Mouse (Mus musculus) intestine, embryonic 15.5 days (tissue): Measurements from ENCODE around the gene Exosc2. TPM values are rescaled to one million over a fixed set of nuclear protein-coding genes. Genes with fewer than 3 reads are reported as not detected.

Experiments used
- ATAC-seq: fragments of 200-750 bp; cut with Nextera tagmentation; 2 replicates; pipeline ENCODE4 v1.8.0; 2017; ENCODE audit warnings: moderate TSS enrichment, moderate library complexity
- H3K27ac ChIP-seq: fragments of 300-500 bp; sonication (generic); 2 replicates; pipeline ENCODE4 v1.5.1; 2015; ENCODE audit warnings: mild to moderate bottlenecking, inconsistent platforms
- H3K27me3 ChIP-seq: fragments of 300-500 bp; sonication (generic); replicated peaks from 2 replicates; pipeline ENCODE4 v1.6.1; 2015; ENCODE audit warnings: inconsistent platforms
- H3K36me3 ChIP-seq: fragments of 300-500 bp; sonication (generic); 2 replicates; pipeline ENCODE4 v1.6.1; 2015; ENCODE audit warnings: inconsistent platforms
- H3K4me1 ChIP-seq: fragments of 300-500 bp; sonication (generic); replicated peaks from 2 replicates; pipeline ENCODE4 v1.6.1; 2015; ENCODE audit warnings: inconsistent platforms
- H3K4me2 ChIP-seq: fragments of 300-500 bp; sonication (generic); replicated peaks from 2 replicates; pipeline ENCODE4 v1.6.1; 2015; ENCODE audit warnings: mild to moderate bottlenecking, inconsistent platforms
- H3K4me3 ChIP-seq: fragments of 300-500 bp; sonication (generic); replicated peaks from 2 replicates; pipeline ENCODE4 v1.5.1; 2015; ENCODE audit warnings: inconsistent platforms
- H3K9ac ChIP-seq: fragments of 300-500 bp; sonication (generic); 2 replicates; pipeline ENCODE4 v1.6.1; 2015; ENCODE audit warnings: inconsistent platforms
- H3K9me3 ChIP-seq: fragments of 300-500 bp; sonication (generic); 2 replicates; pipeline ENCODE4 v1.6.1; 2016; ENCODE audit warnings: inconsistent platforms
- WGBS: fragments of 180-500 bp; shearing (Covaris S2); methylation state at CpG from one replicate; pipeline ENCODE4 v1.1.7; 2015; 5-methylcytosine and 5-hydroxymethylcytosine counted together
- polyA plus RNA-seq: library from polyadenylated mRNA; unstranded; fragments of >200 nt; fragmentation: Nextera tagmentation; extraction: Ambion mirVana; gene quantifications from 2 replicates; pipeline ENCODE4 v1.2.1, GENCODE M21; 2015

Exosc2 gene
- polyA plus RNA-seq, 1 experiment from 2014 or later = 63.1 TPM

GRCm38 (mm10) chr2:31715985-31716384 lies 45.5 kb downstream of the Exosc2 start:
- Histone ChIP-seq H3K9me3 (no peaks in the 10 kb centered on the region), H3K9ac (no peak overlapping the region), H3K27me3 (no peaks in the 10 kb centered on the region), H3K27ac (no peak overlapping the region), H3K4me1 (0 out of 2 replicates have a peak, but pooled peaks cover 9% of the 10 kb centered on the region), H3K36me3 (no peaks in the 10 kb centered on the region), H3K4me2 (no peak overlapping the region), H3K4me3 (no peak overlapping the region)
- ATAC-seq = no peak
- WGBS = 91% methylated on average over 7 of the region's 7 CpGs

GRCm38 (mm10) chr2:31719202-31719880 lies 48.8 kb downstream of the Exosc2 start:
- H3K4me1 ChIP-seq = 0 out of 2 replicates have a peak, but pooled peaks cover 9% of the 10 kb centered on the region
- H3K27ac ChIP-seq = peak overlapping the region; percentile 86
- H3K4me2 ChIP-seq = peak overlapping the region; percentile 37
- no peak overlapping the region for H3K9ac ChIP-seq
- H3K27me3 ChIP-seq = no peaks in the 10 kb centered on the region
- H3K36me3 ChIP-seq = no peaks in the 10 kb centered on the region
- no peaks in the 10 kb centered on the region for H3K9me3 ChIP-seq
- ATAC-seq = peak; percentile 90
- 69% methylated on average over 6 of the region's 6 CpGs for WGBS
- no peak overlapping the region for H3K4me3 ChIP-seq

GRCm38 (mm10) chr2:31719944-31720343 lies 49.4 kb downstream of the Exosc2 start:
- Histone ChIP-seq H3K27me3 (no peaks in the 10 kb centered on the region), H3K36me3 (no peaks in the 10 kb centered on the region), H3K4me1 (0 out of 2 replicates have a peak, but pooled peaks cover 9% of the 10 kb centered on the region), H3K27ac (peak overlapping the region; percentile 86), H3K9me3 (no peaks in the 10 kb centered on the region), H3K9ac (no peak overlapping the region), H3K4me3 (no peak overlapping the region), H3K4me2 (peak overlapping the region; percentile 30; the same call in 1 of the 2 replicates)
- ATAC-seq = peak; percentile 76
- 75% methylated on average over 2 of the region's 2 CpGs for WGBS

DNA sequence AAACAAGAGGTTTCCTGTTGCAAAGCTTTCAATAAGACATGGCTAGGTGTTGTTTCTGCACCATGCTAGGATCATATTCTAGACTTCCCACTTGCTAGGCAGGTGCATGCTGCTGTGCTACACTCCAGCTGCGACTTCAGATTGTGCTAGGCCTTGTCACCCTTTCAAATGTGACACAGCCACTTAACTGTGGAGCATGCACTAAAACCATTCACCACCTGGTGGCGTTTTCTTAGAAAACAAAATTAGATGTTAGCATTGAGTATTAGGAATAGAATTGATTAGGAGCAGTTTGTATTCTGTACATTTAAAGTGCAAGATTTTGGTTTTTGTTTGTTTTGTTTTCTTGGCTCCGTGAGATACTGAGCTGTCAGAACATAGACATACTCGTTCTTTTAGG lies 50.3 kb downstream of the Exosc2 start:
- Histone ChIP-seq H3K4me3 (no peak overlapping the region), H3K4me2 (no peak overlapping the region), H3K4me1 (0 out of 2 replicates have a peak, but pooled peaks cover 9% of the 10 kb centered on the region), H3K9ac (no peak overlapping the region), H3K9me3 (no peaks in the 10 kb centered on the region), H3K27ac (no peak overlapping the region), H3K36me3 (no peaks in the 10 kb centered on the region), H3K27me3 (no peaks in the 10 kb centered on the region)
- ATAC-seq = no peak
- 68% methylated on average over 4 of the region's 4 CpGs for WGBS

GRCm38 (mm10) chr2:31724730-31725490 lies 54.4 kb downstream of the Exosc2 start:
- 0 out of 2 replicates have a peak, but pooled peaks cover 6% of the 10 kb centered on the region for H3K4me1 ChIP-seq
- H3K27me3 ChIP-seq = no peaks in the 10 kb centered on the region
- H3K9ac ChIP-seq = no peak overlapping the region
- no peak overlapping the region for H3K4me2 ChIP-seq
- H3K27ac ChIP-seq = no peak overlapping the region
- no peaks in the 10 kb centered on the region for H3K36me3 ChIP-seq
- 91% methylated on average over 7 of the region's 7 CpGs for WGBS
- H3K4me3 ChIP-seq = no peak overlapping the region
- no peak for ATAC-seq
- no peaks in the 10 kb centered on the region for H3K9me3 ChIP-seq

- no peak overlapping the region for H3K4me3 ChIP-seq
- no peak overlapping the region for H3K9ac ChIP-seq
- WGBS = 71% methylated on average over 9 of the region's 9 CpGs
- no peak overlapping the region for H3K4me2 ChIP-seq
- H3K27ac ChIP-seq = no peak overlapping the region
- H3K9me3 ChIP-seq = no peaks in the 10 kb centered on the region
- peaks cover 6% of the 10 kb centered on the region for H3K4me1 ChIP-seq
- H3K27me3 ChIP-seq = no peaks in the 10 kb centered on the region
- ATAC-seq = no peak
- no peaks in the 10 kb centered on the region for H3K36me3 ChIP-seq
Measured at GRCm38 (mm10) chr2:31727576-31728277, 57.2 kb downstream of the Exosc2 start.

DNA sequence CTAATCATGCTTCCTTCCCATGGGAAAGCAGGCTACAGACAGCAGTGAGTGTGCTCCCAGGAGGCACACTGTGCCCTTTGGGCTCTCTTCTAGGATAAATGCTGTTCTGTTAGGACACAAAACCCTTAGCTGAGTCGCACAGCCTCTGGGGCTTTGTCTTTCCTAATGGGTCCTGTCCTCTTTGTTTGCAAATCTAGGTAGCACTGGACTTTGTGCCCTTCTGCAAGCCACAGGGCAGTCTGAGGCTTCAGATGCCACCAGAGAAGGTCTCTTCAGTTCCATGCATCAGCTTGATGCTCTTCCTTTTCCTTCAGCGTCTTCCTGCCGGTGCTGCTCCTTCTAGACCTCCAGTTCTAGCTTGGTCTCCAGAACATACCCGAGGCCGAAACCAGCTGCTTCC lies 60.1 kb downstream of the Exosc2 start:
- no peak for ATAC-seq
- WGBS = 82% methylated on average over 5 of the region's 5 CpGs
- Histone ChIP-seq H3K27ac (0 out of 2 replicates have a peak overlapping the region, but pooled peaks have one; percentile 17), H3K9me3 (no peaks in the 10 kb centered on the region), H3K4me1 (peaks cover 10% of the 10 kb centered on the region), H3K4me3 (no peak overlapping the region), H3K4me2 (no peak overlapping the region), H3K27me3 (no peaks in the 10 kb centered on the region), H3K36me3 (no peaks in the 10 kb centered on the region), H3K9ac (no peak overlapping the region)

Other genes with a start within 250 kb of the Exosc2 start
- 176 and 244 TPM in 2 replicates for gene Ass1, start 200.5 kb upstream of the Exosc2 start, polyA plus RNA-seq
- 66.0 and 81.8 TPM in 2 replicates for gene Fubp3, start 98.1 kb upstream of the Exosc2 start, polyA plus RNA-seq
- gene Prdm12, start 30.7 kb upstream of the Exosc2 start, polyA plus RNA-seq = 0.05 and 0.06 TPM in 2 replicates
- gene Abl1, start 17.7 kb downstream of the Exosc2 start, polyA plus RNA-seq = 31.2 and 31.3 TPM in 2 replicates
- 0.05 TPM in 2 replicates for gene Qrfp, start 139.9 kb downstream of the Exosc2 start, polyA plus RNA-seq
- gene Fibcd1, start 175.3 kb downstream of the Exosc2 start, polyA plus RNA-seq = 0.46 and 0.67 TPM in 2 replicates
- gene Lamc3, start 216.6 kb downstream of the Exosc2 start, polyA plus RNA-seq = 0.30 and 0.60 TPM in 2 replicates